Mouse (Mus musculus) cerebral cortex, adult 2 months (tissue): ENCODE measurements around the gene Ier3.

ENCODE experiments used
- WGBS: fragments of 180-500 bp; shearing (Covaris S2); methylation state at CpG from one replicate; pipeline ENCODE4 v1.1.7; 2018; 5-methylcytosine and 5-hydroxymethylcytosine counted together

The Ier3 gene

DNA sequence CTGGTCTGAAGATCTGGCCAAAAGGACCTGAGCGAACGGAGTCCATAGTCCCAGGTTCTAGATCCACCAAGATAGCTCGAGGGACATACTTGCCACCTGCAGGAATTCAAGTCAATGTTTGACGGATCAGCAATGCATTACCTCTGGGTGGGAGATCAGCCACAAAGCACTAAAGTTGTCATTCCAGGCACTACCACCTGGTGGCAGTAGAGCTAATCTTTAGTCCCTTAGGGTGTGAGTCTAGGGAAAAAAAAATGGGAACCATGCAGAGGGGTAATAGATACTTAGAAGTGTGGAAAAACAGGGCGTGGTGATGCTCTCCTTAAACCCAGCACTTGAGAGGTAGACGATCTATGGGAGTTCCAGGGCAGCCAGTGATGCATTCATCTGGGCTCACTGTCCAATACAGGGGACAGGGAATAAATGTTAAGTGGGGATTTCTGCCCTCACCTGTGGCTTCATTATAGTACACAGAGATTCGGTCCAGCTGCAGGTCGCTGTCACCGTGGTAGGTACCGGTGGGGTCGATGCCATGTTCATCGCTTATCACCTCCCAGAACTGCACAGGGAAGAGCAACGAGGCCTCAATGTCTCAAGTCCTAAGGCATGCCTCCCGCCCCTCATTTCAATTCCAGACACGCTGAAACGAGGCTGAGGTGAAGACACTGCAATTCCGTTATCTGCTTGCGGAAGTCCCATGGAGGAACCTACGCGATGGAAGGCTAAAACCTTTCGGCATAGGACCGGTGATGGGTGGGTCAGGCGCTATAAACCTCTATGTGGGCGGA lies 14.9 kb downstream of the Ier3 start:
- WGBS = 5% methylated on average over 24 of the region's 24 CpGs

GRCm38 (mm10) chr17:35836991-35837422 lies 15.5 kb downstream of the Ier3 start:
- WGBS = 1% methylated on average over 25 of the region's 25 CpGs

DNA sequence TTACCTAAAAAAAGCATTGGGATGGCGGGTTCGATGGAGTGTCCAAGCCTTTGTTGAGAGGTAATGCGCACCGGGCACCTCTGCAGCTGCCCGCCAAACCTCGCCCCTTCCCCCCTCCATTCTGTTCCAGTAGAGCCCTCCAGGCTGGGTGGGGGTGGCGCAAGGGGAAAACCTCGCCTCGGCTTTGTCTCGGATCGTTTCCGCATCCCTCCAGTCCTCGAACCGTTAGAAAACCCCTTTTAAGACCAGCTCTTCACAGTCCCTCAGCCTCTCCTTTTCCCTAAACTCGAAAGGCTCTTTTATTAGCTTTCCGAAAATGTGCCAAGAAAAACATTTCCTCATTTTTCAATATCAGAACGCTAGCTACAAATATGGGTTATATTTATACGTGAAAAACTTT lies 16.0 kb downstream of the Ier3 start:
- WGBS = under 1% methylated on average over 18 of the region's 18 CpGs

GRCm38 (mm10) chr17:35838122-35838544 lies 16.6 kb downstream of the Ier3 start, which contains the start of gene Tubb5:
Gene Tubb5 (minus strand): TSS chr17:35838306.
- 1% methylated on average over 29 of the region's 29 CpGs for WGBS

DNA sequence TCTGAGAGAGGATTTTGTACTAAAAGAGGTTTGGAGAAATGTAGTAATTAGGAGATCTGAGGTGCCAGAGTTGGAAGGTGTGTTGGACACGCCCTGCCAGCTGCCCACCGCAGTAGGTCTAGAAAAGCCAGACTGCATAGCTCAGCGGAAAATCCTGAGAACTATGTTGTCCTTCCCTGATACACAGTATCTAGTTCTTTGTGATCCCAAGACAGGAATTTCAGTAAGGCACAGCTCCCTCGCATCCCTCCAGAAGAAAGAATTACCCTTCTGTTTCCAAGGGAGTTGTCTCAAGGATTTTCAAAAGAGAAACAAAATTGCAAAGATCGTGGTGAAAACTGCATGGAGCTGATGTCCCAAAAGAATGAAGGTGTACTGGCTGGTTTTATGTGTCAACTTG lies 17.1 kb downstream of the Ier3 start:
- WGBS = 9% methylated on average over 5 of the region's 5 CpGs

DNA sequence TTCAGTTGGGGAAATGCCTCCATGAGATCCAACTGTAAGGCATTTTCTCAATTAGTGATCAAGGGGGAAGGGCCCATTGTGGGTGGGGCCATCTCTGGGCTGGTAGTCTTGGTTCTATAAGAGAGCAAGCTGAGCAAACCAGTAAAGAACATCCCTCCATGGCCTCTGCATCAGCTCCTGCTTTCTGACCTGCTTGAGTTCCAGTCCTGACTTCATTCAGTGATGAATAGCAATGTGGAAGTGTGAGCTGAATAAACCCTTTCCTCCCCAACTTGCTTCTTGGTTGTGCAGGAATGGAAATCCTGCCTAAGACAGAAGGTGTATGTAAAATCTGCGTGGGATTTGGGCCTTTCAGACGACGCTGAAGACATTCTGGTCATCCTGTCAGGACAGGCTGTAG lies 17.5 kb downstream of the Ier3 start:
- 53% methylated on average over 3 of the region's 3 CpGs for WGBS

DNA sequence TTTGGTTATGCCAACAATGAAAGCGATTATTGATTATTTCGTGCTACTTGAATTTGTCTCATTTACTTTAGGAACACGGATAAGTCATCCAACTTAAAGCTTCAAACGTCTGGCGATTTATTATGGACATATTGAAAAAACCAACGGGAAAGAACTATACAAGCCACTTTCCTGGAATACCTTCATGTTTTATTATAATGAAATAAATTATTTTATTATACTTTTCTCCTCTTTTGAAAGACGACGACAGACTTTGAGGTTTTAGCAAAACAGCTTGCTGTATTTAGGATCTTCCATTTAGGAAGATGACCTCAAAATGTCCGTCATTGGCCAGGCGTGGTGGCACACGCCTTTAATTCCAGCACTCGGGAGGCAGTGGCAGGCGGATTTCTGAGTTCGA lies 19.1 kb downstream of the Ier3 start:
- 41% methylated on average over 14 of the region's 14 CpGs for WGBS

GRCm38 (mm10) chr17:35841076-35841950 lies 19.8 kb downstream of the Ier3 start, which contains the start of gene Mdc1:
Gene Mdc1 (plus strand): TSS chr17:35841515.
- under 1% methylated on average over 59 of the region's 59 CpGs for WGBS

DNA sequence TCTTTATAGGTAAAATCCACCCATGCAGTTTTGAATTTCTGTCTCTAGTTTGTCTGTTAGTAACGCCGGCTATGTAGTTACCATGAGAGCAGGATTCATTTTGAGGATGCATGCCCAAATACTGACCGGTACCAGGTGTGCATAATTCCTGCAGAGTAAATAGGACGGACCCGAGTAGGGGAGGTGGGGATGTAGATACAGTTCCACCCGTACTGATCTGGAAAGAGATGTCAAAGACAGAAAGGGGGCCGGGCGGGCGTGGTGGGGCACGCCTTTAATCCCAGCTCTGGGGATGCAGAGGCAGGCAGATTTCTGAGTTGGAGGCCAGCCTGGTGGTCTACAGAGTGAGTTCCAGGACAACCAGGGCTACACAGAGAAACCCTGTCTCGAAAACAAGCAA lies 20.5 kb downstream of the Ier3 start:
- WGBS = 11% methylated on average over 11 of the region's 11 CpGs

DNA sequence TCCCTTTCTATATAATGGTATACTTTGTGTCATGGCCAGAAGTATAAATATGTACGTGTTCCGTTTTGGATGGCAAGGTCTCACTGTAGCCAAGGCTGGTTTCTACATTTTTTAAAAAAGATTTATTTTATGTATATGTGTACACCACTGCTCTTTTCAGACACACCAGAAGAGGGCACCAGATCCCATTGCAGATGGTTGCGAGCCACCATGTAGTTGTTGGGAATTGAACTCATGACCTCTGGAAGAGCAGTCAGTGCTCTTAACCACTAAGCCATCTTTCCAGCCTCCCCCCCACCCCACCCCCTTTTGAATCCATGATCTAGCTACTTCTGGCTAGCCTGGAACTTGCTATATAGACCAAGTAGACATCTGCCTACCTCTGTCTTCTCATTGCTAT lies 22.0 kb downstream of the Ier3 start:
- 82% methylated on average over 3 of the region's 3 CpGs for WGBS

GRCm38 (mm10) chr17:35848112-35848511 lies 26.6 kb downstream of the Ier3 start:
- WGBS = 4% methylated on average over 1 of the region's 1 CpGs

DNA sequence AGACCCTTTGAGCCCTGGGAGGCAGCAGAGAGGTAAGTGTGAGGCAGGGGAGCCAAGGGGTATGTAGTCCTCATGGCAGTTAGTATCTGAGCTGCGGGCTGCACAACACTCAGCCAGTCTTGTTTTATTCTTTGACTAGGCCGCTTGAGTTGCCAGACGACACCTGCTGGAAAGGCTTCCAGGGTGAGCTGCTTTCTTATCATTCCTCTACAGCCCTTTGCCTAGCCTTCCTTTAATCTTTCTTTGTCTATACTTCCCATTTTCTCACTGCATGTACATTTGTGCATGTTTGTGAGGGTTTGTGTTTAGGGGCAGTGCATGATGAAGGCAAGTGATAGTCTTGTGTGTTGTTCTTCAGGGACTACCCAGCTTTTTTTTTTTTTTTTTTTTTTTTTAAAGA lies 29.5 kb downstream of the Ier3 start:
- WGBS = 88% methylated on average over 3 of the region's 3 CpGs

DNA sequence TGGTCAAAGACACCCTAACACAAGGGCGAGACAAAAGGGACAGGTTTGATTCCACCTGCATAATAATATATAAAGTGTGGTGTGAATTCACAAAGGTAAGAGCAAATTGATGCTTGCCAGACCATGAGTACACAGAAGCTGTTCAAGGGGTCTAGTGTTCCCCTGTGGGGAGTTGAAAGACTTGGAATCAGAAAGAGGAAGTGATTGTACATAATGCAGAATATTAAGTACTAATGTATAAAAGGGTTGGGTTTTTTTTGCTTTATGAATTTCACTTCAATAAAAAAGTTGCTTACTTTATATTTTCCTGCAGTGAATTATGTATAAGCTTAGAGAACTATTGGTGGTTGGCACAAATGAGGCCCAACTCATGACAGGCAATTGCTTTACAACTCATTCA lies 37.9 kb downstream of the Ier3 start:
- 98% methylated on average over 1 of the region's 1 CpGs for WGBS

DNA sequence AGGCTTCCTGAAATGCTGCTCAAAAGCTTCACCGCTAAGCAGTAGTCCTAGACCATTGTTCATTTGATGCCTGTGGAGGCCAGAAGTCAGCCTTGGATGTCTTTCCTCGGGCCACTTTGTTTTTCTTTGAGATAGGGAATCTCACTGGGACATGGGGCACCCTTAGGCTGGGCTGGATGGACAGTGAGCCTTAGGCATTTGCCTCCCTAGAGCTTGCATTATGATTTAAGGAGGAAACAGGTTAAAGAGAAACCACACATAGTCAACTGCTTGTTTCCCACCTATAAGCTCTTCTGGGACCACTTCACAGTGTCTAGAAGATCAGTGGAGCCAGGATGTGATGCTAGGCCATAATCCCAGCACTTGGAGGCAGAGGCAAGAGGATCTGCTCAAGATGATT lies 38.4 kb downstream of the Ier3 start:
- 78% methylated on average over 2 of the region's 2 CpGs for WGBS

DNA sequence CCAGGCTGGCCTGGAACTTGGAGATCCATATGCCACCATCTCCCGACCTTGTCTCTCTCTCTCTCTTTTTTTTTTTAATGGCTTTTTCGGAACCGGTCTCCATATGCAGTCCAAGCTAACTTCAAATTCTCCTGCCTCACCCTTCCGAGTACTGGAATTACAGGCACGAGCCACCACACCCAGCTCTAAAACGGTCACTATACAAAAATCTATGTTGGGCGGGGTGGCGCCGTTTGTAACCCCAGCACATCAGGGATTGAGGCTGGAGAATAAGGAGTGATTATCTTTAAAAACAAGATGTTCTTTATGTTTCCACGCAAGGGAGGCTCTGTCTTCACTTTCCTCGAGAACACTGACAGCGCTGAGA lies 39.3 kb downstream of the Ier3 start:
- 4% methylated on average over 12 of the region's 12 CpGs for WGBS

- WGBS = under 1% methylated on average over 47 of the region's 47 CpGs
Measured at GRCm38 (mm10) chr17:35861198-35861857, 39.8 kb downstream of the Ier3 start, which contains the start of gene Nrm. Gene Nrm (plus strand): TSS chr17:35861318.

GRCm38 (mm10) chr17:35864832-35865353 lies 43.4 kb downstream of the Ier3 start:
- 45% methylated on average over 10 of the region's 10 CpGs for WGBS

GRCm38 (mm10) chr17:35865481-35866280 lies 44.2 kb downstream of the Ier3 start, which contains the start of gene Ppp1r18:
Gene Ppp1r18 (plus strand): TSS chr17:35865593.
- WGBS = under 1% methylated on average over 47 of the region's 48 CpGs

DNA sequence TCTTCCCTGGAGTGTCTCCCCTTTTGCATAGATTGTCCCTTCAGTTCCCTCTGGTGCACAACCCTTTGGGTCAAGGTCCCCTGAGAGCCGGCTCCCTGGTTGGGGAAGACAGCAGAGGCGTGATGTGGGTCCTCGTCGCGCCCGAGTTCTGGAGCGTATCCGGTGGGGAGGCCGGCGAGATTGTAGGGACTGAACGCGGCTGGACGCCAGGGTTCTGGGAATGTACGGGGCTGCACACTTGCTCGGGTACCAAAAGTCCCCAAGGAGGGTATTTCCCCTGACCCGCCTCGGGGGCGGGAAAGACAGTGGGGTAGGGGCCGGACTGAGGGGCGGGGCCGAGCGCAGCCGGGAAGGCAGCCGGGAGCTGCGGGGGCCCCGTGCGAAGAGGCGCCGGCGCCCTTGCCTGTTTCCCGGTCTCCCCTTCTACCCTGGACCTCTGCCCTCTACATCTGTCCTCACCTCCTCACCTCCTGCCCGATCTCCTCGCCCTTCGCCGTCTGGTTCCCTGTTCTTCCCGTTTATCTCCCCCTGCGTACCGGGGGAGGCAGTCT lies 44.9 kb downstream of the Ier3 start:
- 2% methylated on average over 36 of the region's 38 CpGs for WGBS
